Mouse (Mus musculus): Measurements from ENCODE around the gene Fundc2. TPM values are rescaled to one million over a fixed set of nuclear protein-coding genes. Genes with fewer than 3 reads are reported as not detected.

Fundc2 gene
- 100 and 108 TPM in 2 replicates for polyA plus RNA-seq (2014; fragmentation: Nextera tagmentation; extraction: Ambion mirVana)

DNA sequence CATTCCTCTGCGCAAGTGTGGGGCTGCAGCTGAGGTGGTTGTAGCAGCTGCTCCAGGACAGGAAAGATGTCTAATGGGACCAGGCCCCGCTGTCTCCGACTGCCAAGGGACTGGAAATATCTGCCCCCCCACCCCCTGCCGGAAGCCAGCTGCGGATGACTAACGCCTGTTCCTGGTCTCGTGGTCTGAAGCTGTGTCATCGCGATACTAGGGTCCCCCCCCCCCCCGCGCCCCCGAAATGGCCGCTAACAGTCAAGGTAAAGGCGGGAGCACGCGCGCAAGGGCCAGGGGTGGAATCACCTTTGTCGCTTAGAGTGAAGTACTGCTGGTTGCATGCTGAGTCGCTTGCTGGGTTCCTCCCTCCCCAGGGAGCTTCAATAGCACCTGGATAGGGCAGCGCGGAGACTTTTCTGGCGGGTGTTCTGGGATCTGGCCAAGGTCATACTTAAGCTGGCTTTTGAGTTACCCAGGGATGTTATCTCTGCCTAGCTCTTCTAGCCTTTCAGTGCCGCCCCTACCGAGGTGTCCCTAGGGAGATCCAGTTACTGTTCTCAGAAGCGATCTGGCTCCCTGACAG is at the start of gene Fundc2, which contains the start of gene F8:
Gene Fundc2, plus strand, starts transcription at position 205 of the 577 bp plus-strand sequence.
Gene F8, minus strand, starts transcription at position 421 of the 577 bp plus-strand sequence.
- H3K4me2 ChIP-seq (ENCODE audit: low read length), result peak within 1 kb of the TSS; percentile 60
- peak; percentile 91 for ATAC-seq (ENCODE audit: insufficient number of reproducible peaks, insufficient read depth, low FRiP score, low read depth)
- no peaks in the 10 kb centered on the region for H3K27me3 ChIP-seq (ENCODE audit: control insufficient read depth, insufficient read depth, low read length)
- H3K4me3 ChIP-seq (ENCODE audit: control insufficient read depth in 1 of 2, insufficient read depth in 1 of 2, low read depth in 1 of 2, low read length in 2 of 2), result peak within 1 kb of the TSS; percentile 53 to 89
- no peaks in the 10 kb centered on the region for H3K4me1 ChIP-seq (ENCODE audit: control insufficient read depth in 2 of 2, insufficient read depth in 2 of 2, low read length in 2 of 2)
- H3K36me3 ChIP-seq (ENCODE audit: control insufficient read depth, insufficient read depth, low read length), result no peaks in the 10 kb centered on the region
- peak within 1 kb of the TSS; percentile 81 for H3K9ac ChIP-seq (ENCODE audit: low read length)
- H3K9me3 ChIP-seq (ENCODE audit: control insufficient read depth, low read length), result no peaks in the 10 kb centered on the region
- 15% methylated on average over 21 of the region's 25 CpGs for WGBS
- H3K27ac ChIP-seq (replicated peaks in 1 of 2; ENCODE audit: control insufficient read depth in 1 of 2, insufficient read depth in 1 of 2, low read depth in 2 of 2, low read length in 2 of 2), result peak within 1 kb of the TSS; percentile 92 to 99

GRCm38 (mm10) chrX:75370197-75370596 is 12.0 kb upstream of the Fundc2 start:
- ATAC-seq (ENCODE audit: insufficient number of reproducible peaks, insufficient read depth, low FRiP score, low read depth), result peak; percentile 35; the same call in 1 of the 2 replicates
- H3K4me1 ChIP-seq (ENCODE audit: control insufficient read depth in 2 of 2, insufficient read depth in 2 of 2, low read length in 2 of 2), result peaks cover 0 to 4% of the 10 kb centered on the region in 2 experiments; a peak in 1 of 4 replicates
- no peaks in the 10 kb centered on the region for H3K36me3 ChIP-seq (ENCODE audit: control insufficient read depth, insufficient read depth, low read length)
- no peak overlapping the region for H3K4me2 ChIP-seq (ENCODE audit: low read length)
- H3K27ac ChIP-seq (replicated peaks in 1 of 2; ENCODE audit: control insufficient read depth in 1 of 2, insufficient read depth in 1 of 2, low read depth in 2 of 2, low read length in 2 of 2), result 0 out of 4 replicates have a peak overlapping the region, but pooled peaks of 1 of the 2 experiments have one; percentile 24
- H3K4me3 ChIP-seq (ENCODE audit: control insufficient read depth in 1 of 2, insufficient read depth in 1 of 2, low read depth in 1 of 2, low read length in 2 of 2), result no peak overlapping the region
- no peaks in the 10 kb centered on the region for H3K27me3 ChIP-seq (ENCODE audit: control insufficient read depth, insufficient read depth, low read length)
- H3K9me3 ChIP-seq (ENCODE audit: control insufficient read depth, low read length), result no peaks in the 10 kb centered on the region
- H3K9ac ChIP-seq (ENCODE audit: low read length), result no peak overlapping the region

DNA sequence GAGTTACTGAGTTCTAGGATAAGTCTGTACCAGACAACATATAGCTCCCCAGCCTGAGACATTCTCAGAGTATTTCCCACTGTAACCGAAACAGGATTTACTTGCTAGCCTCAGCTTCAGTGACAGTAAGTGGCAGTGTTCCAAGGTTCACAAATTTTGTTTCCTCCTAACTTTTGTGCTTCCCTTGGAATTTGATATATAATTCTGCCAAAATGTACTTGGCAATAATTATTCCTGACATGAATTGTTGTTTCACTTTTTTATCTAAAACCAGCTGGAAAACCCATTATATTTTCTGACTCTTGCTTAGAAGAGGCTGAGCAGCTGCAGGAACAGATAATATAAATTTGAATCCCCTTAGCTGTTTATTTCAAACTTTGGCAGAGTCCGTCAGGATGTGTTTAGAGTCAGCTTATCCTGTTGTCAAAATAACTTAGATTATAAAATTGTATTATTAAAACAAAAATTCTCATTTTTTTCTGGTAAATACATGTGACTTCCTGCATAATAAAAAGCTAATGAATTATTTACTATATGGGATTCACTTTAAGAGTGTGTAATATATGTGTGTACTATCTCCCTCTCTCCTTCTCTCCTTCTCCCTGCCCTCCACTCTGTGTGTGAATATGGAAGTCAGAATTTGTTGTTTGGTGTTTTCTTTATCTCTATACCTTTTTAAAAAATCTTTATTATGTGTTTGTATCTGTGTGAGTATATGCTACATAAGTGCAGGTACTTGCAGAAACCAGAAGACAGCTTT is 9.4 kb upstream of the Fundc2 start:
- ATAC-seq (ENCODE audit: insufficient number of reproducible peaks, insufficient read depth, low FRiP score, low read depth), result no peak
- Histone ChIP-seq H3K4me1 (ENCODE audit: control insufficient read depth in 2 of 2, insufficient read depth in 2 of 2, low read length in 2 of 2) (peaks cover 0 to 4% of the 10 kb centered on the region in 2 experiments; a peak in 1 of 4 replicates), H3K27ac (replicated peaks in 1 of 2; ENCODE audit: control insufficient read depth in 1 of 2, insufficient read depth in 1 of 2, low read depth in 2 of 2, low read length in 2 of 2) (no peak overlapping the region), H3K36me3 (ENCODE audit: control insufficient read depth, insufficient read depth, low read length) (no peaks in the 10 kb centered on the region), H3K9me3 (ENCODE audit: control insufficient read depth, low read length) (no peaks in the 10 kb centered on the region), H3K27me3 (ENCODE audit: control insufficient read depth, insufficient read depth, low read length) (no peaks in the 10 kb centered on the region), H3K4me2 (ENCODE audit: low read length) (no peak overlapping the region), H3K9ac (ENCODE audit: low read length) (no peak overlapping the region), H3K4me3 (ENCODE audit: control insufficient read depth in 1 of 2, insufficient read depth in 1 of 2, low read depth in 1 of 2, low read length in 2 of 2) (no peak overlapping the region)
- 54% methylated on average over 2 of the region's 2 CpGs for WGBS

DNA sequence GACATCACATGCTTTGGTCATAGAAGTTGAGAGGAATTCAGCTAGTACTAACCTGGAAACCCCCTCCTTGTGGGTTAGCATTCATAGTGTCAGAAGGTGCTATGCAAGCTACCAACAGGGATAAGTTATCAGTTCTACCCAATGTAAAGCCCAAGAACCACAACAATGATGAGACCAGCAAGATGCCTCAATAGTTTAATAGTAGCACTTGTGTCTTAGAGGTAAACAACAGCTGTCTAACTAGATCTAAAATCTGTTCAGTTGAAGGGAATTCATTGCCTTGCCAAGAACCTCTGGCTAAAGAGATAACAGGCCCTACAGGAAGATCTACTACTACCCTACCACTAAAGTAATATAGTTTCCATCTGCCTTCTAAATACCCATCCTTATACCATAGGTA is 5.4 kb upstream of the Fundc2 start:
- Histone ChIP-seq H3K4me1 (ENCODE audit: control insufficient read depth in 2 of 2, insufficient read depth in 2 of 2, low read length in 2 of 2) (no peaks in the 10 kb centered on the region), H3K36me3 (ENCODE audit: control insufficient read depth, insufficient read depth, low read length) (no peaks in the 10 kb centered on the region), H3K4me3 (ENCODE audit: control insufficient read depth in 1 of 2, insufficient read depth in 1 of 2, low read depth in 1 of 2, low read length in 2 of 2) (no peak overlapping the region), H3K27ac (replicated peaks in 1 of 2; ENCODE audit: control insufficient read depth in 1 of 2, insufficient read depth in 1 of 2, low read depth in 2 of 2, low read length in 2 of 2) (no peak overlapping the region), H3K4me2 (ENCODE audit: low read length) (no peak overlapping the region), H3K9ac (ENCODE audit: low read length) (no peak overlapping the region), H3K9me3 (ENCODE audit: control insufficient read depth, low read length) (no peaks in the 10 kb centered on the region), H3K27me3 (ENCODE audit: control insufficient read depth, insufficient read depth, low read length) (no peaks in the 10 kb centered on the region)
- ATAC-seq (ENCODE audit: insufficient number of reproducible peaks, insufficient read depth, low FRiP score, low read depth), result no peak

- 62% methylated on average over 1 of the region's 1 CpGs for WGBS
- Histone ChIP-seq H3K36me3 (ENCODE audit: control insufficient read depth, insufficient read depth, low read length) (no peaks in the 10 kb centered on the region), H3K27me3 (ENCODE audit: control insufficient read depth, insufficient read depth, low read length) (no peaks in the 10 kb centered on the region), H3K27ac (replicated peaks in 1 of 2; ENCODE audit: control insufficient read depth in 1 of 2, insufficient read depth in 1 of 2, low read depth in 2 of 2, low read length in 2 of 2) (no peak overlapping the region), H3K9ac (ENCODE audit: low read length) (no peak overlapping the region), H3K4me3 (ENCODE audit: control insufficient read depth in 1 of 2, insufficient read depth in 1 of 2, low read depth in 1 of 2, low read length in 2 of 2) (no peak overlapping the region), H3K4me2 (ENCODE audit: low read length) (no peak overlapping the region), H3K4me1 (ENCODE audit: control insufficient read depth in 2 of 2, insufficient read depth in 2 of 2, low read length in 2 of 2) (no peaks in the 10 kb centered on the region), H3K9me3 (ENCODE audit: control insufficient read depth, low read length) (no peaks in the 10 kb centered on the region)
- ATAC-seq (ENCODE audit: insufficient number of reproducible peaks, insufficient read depth, low FRiP score, low read depth), result no peak
These were observed 1.0 kb upstream of the Fundc2 start for GRCm38 (mm10) chrX:75381176-75381575.

DNA sequence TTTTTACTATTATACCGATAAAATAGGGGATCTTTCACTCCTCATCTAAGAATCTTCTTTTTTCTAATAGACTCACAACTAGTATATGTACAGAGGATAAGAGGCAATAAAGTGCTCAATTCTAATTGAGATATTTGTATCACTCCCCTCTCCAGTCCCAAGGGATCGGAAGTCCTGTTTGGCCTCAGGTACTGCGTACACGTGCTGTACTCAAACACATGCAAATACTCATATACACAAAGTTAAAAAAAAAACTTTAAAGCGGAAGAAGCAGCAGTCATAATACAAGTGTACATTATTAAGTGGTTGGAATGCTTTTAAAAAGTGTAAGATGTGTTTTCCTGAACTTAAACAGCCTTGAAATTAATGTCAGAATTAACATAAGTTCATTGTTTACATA is 500 bp upstream of the Fundc2 start:
- Histone ChIP-seq H3K9ac (ENCODE audit: low read length) (peak overlapping the region; percentile 81), H3K4me2 (ENCODE audit: low read length) (peak overlapping the region; percentile 60), H3K4me1 (ENCODE audit: control insufficient read depth in 2 of 2, insufficient read depth in 2 of 2, low read length in 2 of 2) (no peaks in the 10 kb centered on the region), H3K36me3 (ENCODE audit: control insufficient read depth, insufficient read depth, low read length) (no peaks in the 10 kb centered on the region), H3K27me3 (ENCODE audit: control insufficient read depth, insufficient read depth, low read length) (no peaks in the 10 kb centered on the region), H3K27ac (replicated peaks in 1 of 2; ENCODE audit: control insufficient read depth in 1 of 2, insufficient read depth in 1 of 2, low read depth in 2 of 2, low read length in 2 of 2) (peak overlapping the region in 1 of 2 experiments; percentile 92; a peak in 2 of 4 replicates), H3K4me3 (ENCODE audit: control insufficient read depth in 1 of 2, insufficient read depth in 1 of 2, low read depth in 1 of 2, low read length in 2 of 2) (peak overlapping the region in 1 of 2 experiments; percentile 53; a peak in 3 of 4 replicates), H3K9me3 (ENCODE audit: control insufficient read depth, low read length) (no peaks in the 10 kb centered on the region)
- 74% methylated on average over 5 of the region's 5 CpGs for WGBS
- ATAC-seq (ENCODE audit: insufficient number of reproducible peaks, insufficient read depth, low FRiP score, low read depth), result no peak

DNA sequence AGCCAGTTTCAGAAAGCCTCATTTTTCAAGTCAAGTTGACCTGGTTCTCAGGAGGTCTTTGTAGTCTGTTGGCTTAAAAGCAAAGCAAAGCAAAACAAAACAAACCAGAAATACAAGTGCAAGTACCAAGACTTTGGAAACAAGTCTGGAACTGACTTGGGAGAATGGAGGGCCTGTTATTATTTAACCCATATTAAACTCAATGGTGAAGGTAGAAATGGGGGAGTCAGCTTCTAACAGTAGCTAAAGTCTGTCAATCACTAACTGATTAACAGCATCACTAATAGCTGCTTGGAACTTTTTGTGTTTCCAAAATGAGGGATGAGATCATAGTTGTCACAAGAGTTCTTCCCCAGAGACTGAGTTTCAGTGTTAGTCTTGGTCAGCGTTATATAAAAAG is 17.3 kb downstream of the Fundc2 start:
- Histone ChIP-seq H3K27ac (replicated peaks in 1 of 2; ENCODE audit: control insufficient read depth in 1 of 2, insufficient read depth in 1 of 2, low read depth in 2 of 2, low read length in 2 of 2) (no peak overlapping the region), H3K27me3 (ENCODE audit: control insufficient read depth, insufficient read depth, low read length) (no peaks in the 10 kb centered on the region), H3K4me2 (ENCODE audit: low read length) (no peak overlapping the region), H3K36me3 (ENCODE audit: control insufficient read depth, insufficient read depth, low read length) (peaks cover 6% of the 10 kb centered on the region; the same call in 1 of the 2 replicates), H3K4me1 (ENCODE audit: control insufficient read depth in 2 of 2, insufficient read depth in 2 of 2, low read length in 2 of 2) (no peaks in the 10 kb centered on the region), H3K4me3 (ENCODE audit: control insufficient read depth in 1 of 2, insufficient read depth in 1 of 2, low read depth in 1 of 2, low read length in 2 of 2) (no peak overlapping the region), H3K9me3 (ENCODE audit: control insufficient read depth, low read length) (no peaks in the 10 kb centered on the region), H3K9ac (ENCODE audit: low read length) (no peak overlapping the region)
- ATAC-seq (ENCODE audit: insufficient number of reproducible peaks, insufficient read depth, low FRiP score, low read depth), result no peak
- 89% methylated on average over 1 of the region's 1 CpGs for WGBS
